Mouse (Mus musculus): ENCODE measurements around the gene Tspan9. TPM values are rescaled to one million over a fixed set of nuclear protein-coding genes. Genes with fewer than 3 reads are reported as not detected.
A peak's percentile ranks its signal among the peaks of the same experiment; 100 is the strongest.

The Tspan9 gene
- total RNA-seq, 1 experiment, result 161 TPM

DNA sequence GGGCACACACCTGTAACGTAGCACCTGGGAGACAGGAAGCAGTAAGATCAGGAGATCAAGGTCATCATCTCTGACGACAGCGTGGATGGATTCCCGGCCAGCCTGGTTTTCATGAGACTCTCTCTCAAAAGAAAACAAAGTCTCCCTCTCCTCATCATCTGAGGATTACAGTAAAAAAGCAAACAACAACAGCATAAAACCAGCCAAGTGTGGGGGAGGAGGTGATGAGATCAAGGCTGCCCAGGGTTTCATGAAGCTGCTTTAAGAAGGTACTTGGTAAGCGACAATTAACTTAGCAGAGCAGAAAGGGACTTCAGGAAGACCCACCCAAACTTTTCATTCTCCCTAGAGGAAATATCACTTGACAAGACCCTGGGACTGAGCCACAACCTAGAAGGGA lies 39.5 kb downstream of the Tspan9 start:
- H3K9me3 ChIP-seq (ENCODE audit: control insufficient read depth, insufficient read depth, low read depth, low read length), result no peaks in the 10 kb centered on the region
- no peak overlapping the region for H3K4me3 ChIP-seq (ENCODE audit: insufficient read depth in 1 of 2, low read depth in 1 of 2, low read length in 2 of 2, poor library complexity in 1 of 2, severe bottlenecking in 1 of 2)
- H3K9ac ChIP-seq (ENCODE audit: insufficient read depth, low read depth, low read length, poor library complexity, severe bottlenecking), result no peak overlapping the region
- DNase-seq (ENCODE audit: low read depth, low spot score), result no peak
- in situ Hi-C loops (cut with MboI; ENCODE audit: low sequenced_read_pairs in 2 of 2, unreplicated experiment in 2 of 2), result no loop called here
- H3K27ac ChIP-seq (ENCODE audit: insufficient read depth, low read depth, low read length, poor library complexity, severe bottlenecking), result no peak overlapping the region
- H3K4me1 ChIP-seq (ENCODE audit: control insufficient read depth in 2 of 2, insufficient read depth in 2 of 2, low read length in 2 of 2, poor library complexity in 1 of 2), result peaks cover 6 to 34% of the 10 kb centered on the region in 2 experiments; a peak in 3 of 4 replicates
- no peaks in the 10 kb centered on the region for H3K36me3 ChIP-seq (ENCODE audit: control insufficient read depth, insufficient read depth, low read length, poor library complexity, severe bottlenecking)
- TF ChIP-seq ZNF384 (IDR thresholded peaks at IDR 0.05; ENCODE audit: low read depth, low read length) (no peak), ZC3H11A (IDR thresholded peaks at IDR 0.05; ENCODE audit: borderline replicate concordance, low read depth, low read length) (no peak), CHD2 (IDR thresholded peaks at IDR 0.05; ENCODE audit: low read depth, low read length) (no peak), HCFC1 (IDR thresholded peaks at IDR 0.05; ENCODE audit: borderline replicate concordance, insufficient read depth, low read length) (no peak), MAFK (IDR thresholded peaks at IDR 0.05; ENCODE audit: insufficient read depth, low read depth, low read length) (no peak)

DNA sequence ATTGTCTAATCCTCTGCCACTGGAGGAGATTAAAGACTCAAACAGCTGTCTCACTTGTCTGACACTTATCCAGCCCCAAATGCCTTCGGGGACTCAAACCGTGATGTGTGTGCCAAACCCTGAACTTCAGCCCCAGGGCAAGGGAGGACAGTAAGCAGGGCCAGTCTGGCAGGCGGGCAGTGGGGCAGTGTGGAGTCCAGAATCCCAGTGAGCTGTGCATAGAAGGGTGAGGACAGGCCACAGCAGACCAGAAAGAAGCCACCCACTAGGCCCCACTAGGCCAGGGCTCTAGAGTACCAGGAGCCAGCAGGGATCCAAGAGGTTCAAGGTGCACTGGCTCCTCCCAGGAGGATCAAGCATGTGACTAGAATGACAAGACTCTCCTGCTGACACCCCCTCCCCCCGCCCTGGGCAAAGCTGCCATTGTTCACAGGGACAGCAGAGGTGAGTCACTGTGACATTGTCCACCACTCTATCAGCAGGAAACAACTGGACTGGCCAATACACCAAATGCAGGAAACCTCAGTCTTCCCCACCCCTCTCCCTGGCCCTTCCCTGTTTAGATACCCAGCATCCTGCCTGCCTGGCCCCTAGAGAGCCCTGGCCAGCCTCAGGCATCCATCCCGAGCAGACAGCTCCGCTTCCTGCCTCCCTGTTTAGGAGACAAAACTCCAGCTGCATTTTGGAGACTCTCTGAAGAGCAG lies 40.9 kb downstream of the Tspan9 start:
- Histone ChIP-seq H3K27ac (ENCODE audit: insufficient read depth, low read depth, low read length, poor library complexity, severe bottlenecking) (peak overlapping the region; percentile 26; the same call in 1 of the 2 replicates), H3K9me3 (ENCODE audit: control insufficient read depth, insufficient read depth, low read depth, low read length) (no peaks in the 10 kb centered on the region), H3K9ac (ENCODE audit: insufficient read depth, low read depth, low read length, poor library complexity, severe bottlenecking) (no peak overlapping the region), H3K4me3 (ENCODE audit: insufficient read depth in 1 of 2, low read depth in 1 of 2, low read length in 2 of 2, poor library complexity in 1 of 2, severe bottlenecking in 1 of 2) (no peak overlapping the region), H3K4me1 (ENCODE audit: control insufficient read depth in 2 of 2, insufficient read depth in 2 of 2, low read length in 2 of 2, poor library complexity in 1 of 2) (peaks cover 6 to 31% of the 10 kb centered on the region in 2 experiments; a peak in 3 of 4 replicates), H3K36me3 (ENCODE audit: control insufficient read depth, insufficient read depth, low read length, poor library complexity, severe bottlenecking) (no peaks in the 10 kb centered on the region)
- no peak for DNase-seq (ENCODE audit: low read depth, low spot score)
- in situ Hi-C loops (cut with MboI; ENCODE audit: low sequenced_read_pairs in 2 of 2, unreplicated experiment in 2 of 2), result no loop called here
- TF ChIP-seq ZNF384 (IDR thresholded peaks at IDR 0.05; ENCODE audit: low read depth, low read length) (no peak), HCFC1 (IDR thresholded peaks at IDR 0.05; ENCODE audit: borderline replicate concordance, insufficient read depth, low read length) (no peak), CHD2 (IDR thresholded peaks at IDR 0.05; ENCODE audit: low read depth, low read length) (no peak), MAFK (IDR thresholded peaks at IDR 0.05; ENCODE audit: insufficient read depth, low read depth, low read length) (no peak), ZC3H11A (IDR thresholded peaks at IDR 0.05; ENCODE audit: borderline replicate concordance, low read depth, low read length) (no peak)

DNA sequence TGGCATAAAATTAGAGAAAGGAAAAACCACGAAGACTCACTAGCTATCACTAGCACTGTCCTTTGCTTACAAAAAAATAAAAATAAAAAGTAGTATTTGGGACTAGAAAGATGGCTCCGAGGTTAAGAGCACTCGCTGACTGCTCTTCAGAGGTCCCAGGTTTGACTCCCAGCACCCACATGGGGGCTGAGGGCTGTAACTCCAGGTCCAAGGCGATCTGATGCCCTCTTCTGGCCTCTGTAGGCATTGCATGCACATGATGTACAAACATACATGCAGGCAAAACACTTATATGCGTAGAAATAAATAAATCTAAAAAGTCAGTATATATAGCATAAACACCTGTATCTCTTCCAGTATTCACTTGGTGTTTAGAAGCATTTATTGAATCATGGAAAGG lies 43.5 kb downstream of the Tspan9 start:
- DNase-seq (ENCODE audit: low read depth, low spot score), result peak; percentile 62
- Histone ChIP-seq H3K27ac (ENCODE audit: insufficient read depth, low read depth, low read length, poor library complexity, severe bottlenecking) (no peak overlapping the region), H3K4me1 (ENCODE audit: control insufficient read depth in 2 of 2, insufficient read depth in 2 of 2, low read length in 2 of 2, poor library complexity in 1 of 2) (peaks cover 0 to 15% of the 10 kb centered on the region in 2 experiments; a peak in 3 of 4 replicates), H3K4me3 (ENCODE audit: insufficient read depth in 1 of 2, low read depth in 1 of 2, low read length in 2 of 2, poor library complexity in 1 of 2, severe bottlenecking in 1 of 2) (no peak overlapping the region), H3K36me3 (ENCODE audit: control insufficient read depth, insufficient read depth, low read length, poor library complexity, severe bottlenecking) (no peaks in the 10 kb centered on the region), H3K9me3 (ENCODE audit: control insufficient read depth, insufficient read depth, low read depth, low read length) (no peaks in the 10 kb centered on the region), H3K9ac (ENCODE audit: insufficient read depth, low read depth, low read length, poor library complexity, severe bottlenecking) (no peak overlapping the region)
- in situ Hi-C loops (cut with MboI; ENCODE audit: low sequenced_read_pairs in 2 of 2, unreplicated experiment in 2 of 2), result loop anchor here in 1 of 2 experiments (10.0 kb wide), 1 partner anchor 125 kb away; no protein-coding TSS in a partner anchor
- TF ChIP-seq HCFC1 (IDR thresholded peaks at IDR 0.05; ENCODE audit: borderline replicate concordance, insufficient read depth, low read length), result no peak
- TF ChIP-seq CHD2 (IDR thresholded peaks at IDR 0.05; ENCODE audit: low read depth, low read length), result no peak
- TF ChIP-seq ZC3H11A (IDR thresholded peaks at IDR 0.05; ENCODE audit: borderline replicate concordance, low read depth, low read length), result no peak
- TF ChIP-seq MAFK (IDR thresholded peaks at IDR 0.05; ENCODE audit: insufficient read depth, low read depth, low read length), result no peak
- no peak for TF ChIP-seq ZNF384 (IDR thresholded peaks at IDR 0.05; ENCODE audit: low read depth, low read length)

DNA sequence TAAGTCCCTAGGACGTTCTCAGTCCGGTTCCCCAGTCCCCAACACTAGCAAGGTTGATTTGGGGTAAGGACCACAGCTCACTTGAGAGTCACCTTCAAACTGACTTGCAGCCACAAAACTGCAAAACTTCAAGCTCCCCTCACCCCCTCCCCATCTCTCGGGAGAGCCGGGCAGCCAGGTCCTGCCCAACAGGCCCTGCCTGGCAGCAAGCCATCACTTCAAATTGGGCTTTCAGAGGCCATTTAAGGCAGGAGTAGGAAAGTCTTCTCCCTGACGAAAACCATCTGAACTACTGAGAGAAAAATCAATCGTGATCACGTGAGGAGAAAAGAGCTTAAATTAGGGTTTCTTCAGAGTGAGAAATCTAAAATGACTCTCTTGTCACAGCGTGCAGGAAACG lies 44.2 kb downstream of the Tspan9 start:
- TF ChIP-seq HCFC1 (IDR thresholded peaks at IDR 0.05; ENCODE audit: borderline replicate concordance, insufficient read depth, low read length), result no peak
- no peak for TF ChIP-seq ZNF384 (IDR thresholded peaks at IDR 0.05; ENCODE audit: low read depth, low read length)
- no peak for TF ChIP-seq CHD2 (IDR thresholded peaks at IDR 0.05; ENCODE audit: low read depth, low read length)
- no peak for TF ChIP-seq MAFK (IDR thresholded peaks at IDR 0.05; ENCODE audit: insufficient read depth, low read depth, low read length)
- TF ChIP-seq ZC3H11A (IDR thresholded peaks at IDR 0.05; ENCODE audit: borderline replicate concordance, low read depth, low read length), result no peak
- no peak overlapping the region for H3K4me3 ChIP-seq (ENCODE audit: insufficient read depth in 1 of 2, low read depth in 1 of 2, low read length in 2 of 2, poor library complexity in 1 of 2, severe bottlenecking in 1 of 2)
- no peaks in the 10 kb centered on the region for H3K9me3 ChIP-seq (ENCODE audit: control insufficient read depth, insufficient read depth, low read depth, low read length)
- H3K4me1 ChIP-seq (ENCODE audit: control insufficient read depth in 2 of 2, insufficient read depth in 2 of 2, low read length in 2 of 2, poor library complexity in 1 of 2), result peaks cover 0 to 12% of the 10 kb centered on the region in 2 experiments; a peak in 3 of 4 replicates
- no peak overlapping the region for H3K9ac ChIP-seq (ENCODE audit: insufficient read depth, low read depth, low read length, poor library complexity, severe bottlenecking)
- DNase-seq (ENCODE audit: low read depth, low spot score), result no peak
- in situ Hi-C loops (cut with MboI; ENCODE audit: low sequenced_read_pairs in 2 of 2, unreplicated experiment in 2 of 2), result loop anchor here in 1 of 2 experiments (10.0 kb wide), 1 partner anchor 124 kb away; no protein-coding TSS in a partner anchor
- no peak overlapping the region for H3K27ac ChIP-seq (ENCODE audit: insufficient read depth, low read depth, low read length, poor library complexity, severe bottlenecking)
- no peaks in the 10 kb centered on the region for H3K36me3 ChIP-seq (ENCODE audit: control insufficient read depth, insufficient read depth, low read length, poor library complexity, severe bottlenecking)
